Mouse (Mus musculus): ENCODE results near the gene Itgb6. TPM values are rescaled to one million over a fixed set of nuclear protein-coding genes. Genes with fewer than 3 reads are reported as not detected.

The Itgb6 gene
- polyA plus RNA-seq, 1 experiment from 2014 or later, result 2.5 TPM

DNA sequence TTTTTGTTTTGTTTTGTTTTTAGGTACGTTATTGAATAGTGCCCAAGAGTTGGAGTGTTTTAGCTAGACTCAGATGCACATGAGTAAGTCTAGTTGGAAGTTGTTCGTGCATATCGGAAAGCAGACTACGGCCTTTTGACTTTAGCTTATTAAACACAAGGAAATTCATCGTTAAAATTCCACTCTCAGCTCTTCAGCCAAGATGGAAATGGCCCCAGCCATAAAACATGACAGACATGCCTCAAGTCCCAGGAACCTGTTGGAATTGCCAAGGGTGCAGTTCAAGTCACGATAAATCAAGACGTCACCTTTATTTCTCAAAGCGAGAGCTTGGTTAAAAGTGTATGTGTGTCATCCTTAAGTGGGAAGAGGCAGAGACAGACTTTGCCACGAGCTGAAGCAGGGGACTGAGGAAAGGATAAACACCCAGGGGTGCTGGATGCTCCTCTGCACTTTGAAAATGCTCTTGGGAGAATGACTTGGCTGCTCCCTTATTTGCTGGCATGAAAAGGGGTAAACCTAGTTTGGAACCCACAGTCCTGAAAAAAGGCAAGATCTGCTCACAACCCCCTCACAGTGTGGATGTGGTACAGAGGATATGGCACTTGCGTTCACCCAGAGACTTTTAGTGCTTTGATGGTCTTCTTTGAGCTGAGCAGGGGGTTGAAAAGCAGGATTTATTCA lies 6.6 kb upstream of the Itgb6 start:
- Histone ChIP-seq H3K9me3 (no peaks in the 10 kb centered on the region), H3K36me3 (no peaks in the 10 kb centered on the region), H3K27me3 (no peaks in the 10 kb centered on the region), H3K4me3 (no peak overlapping the region), H3K27ac (no peak overlapping the region), H3K4me1 (peaks cover 6% of the 10 kb centered on the region; the same call in 1 of the 2 replicates), H3K9ac (no peak overlapping the region), H3K4me2 (replicated peaks) (no peak overlapping the region)
- ATAC-seq (ENCODE audit: insufficient number of reproducible peaks, insufficient read depth, low FRiP score, low TSS enrichment), result no peak
- 71% methylated on average over 10 of the region's 10 CpGs for WGBS

DNA sequence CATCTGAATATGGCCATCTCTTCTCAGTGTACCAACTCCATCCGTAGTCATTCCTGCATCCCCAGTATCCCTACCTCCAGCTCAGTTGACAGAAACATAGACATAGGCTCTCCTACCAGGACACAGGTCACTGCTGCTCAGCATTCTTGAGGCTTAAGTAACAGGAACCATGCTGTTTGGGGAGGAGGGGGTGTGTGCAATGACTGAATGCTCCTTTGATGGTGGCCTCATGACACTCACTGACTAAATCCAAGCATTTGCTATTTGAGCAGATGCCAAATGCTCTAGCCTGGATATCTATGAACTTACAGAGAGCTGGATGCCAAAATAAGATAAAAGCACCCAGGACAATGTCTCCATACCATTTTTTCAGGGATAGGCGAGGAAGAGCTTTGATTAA lies 2.2 kb upstream of the Itgb6 start:
- no peak for ATAC-seq (ENCODE audit: insufficient number of reproducible peaks, insufficient read depth, low FRiP score, low TSS enrichment)
- Histone ChIP-seq H3K36me3 (no peaks in the 10 kb centered on the region), H3K9ac (no peak overlapping the region), H3K4me3 (no peak overlapping the region), H3K27ac (no peak overlapping the region), H3K9me3 (no peaks in the 10 kb centered on the region), H3K27me3 (no peaks in the 10 kb centered on the region), H3K4me2 (replicated peaks) (no peak overlapping the region), H3K4me1 (0 out of 2 replicates have a peak, but pooled peaks cover under 1% of the 10 kb centered on the region)
- WGBS, result 76% methylated on average over 2 of the region's 2 CpGs

DNA sequence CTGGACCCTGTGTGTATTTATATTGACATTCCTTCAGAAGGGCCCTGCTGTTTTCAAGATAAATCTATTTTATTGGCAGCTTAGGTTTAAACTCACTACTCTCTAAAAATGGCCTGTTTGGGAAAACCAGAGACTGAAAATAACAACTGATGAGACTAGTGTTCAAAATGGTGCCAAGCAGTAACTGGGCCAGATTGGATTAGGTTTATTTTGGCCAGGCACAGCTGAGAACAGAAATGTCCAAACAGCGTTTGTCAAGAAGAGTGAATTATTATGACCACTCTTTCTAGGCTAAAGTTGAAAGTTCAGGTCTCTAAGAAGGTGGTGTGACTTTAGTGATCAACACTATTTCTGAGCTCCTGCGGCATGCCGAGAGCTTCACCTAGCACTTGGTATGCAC lies 524 bp upstream of the Itgb6 start:
- no peak overlapping the region for H3K4me3 ChIP-seq
- no peaks in the 10 kb centered on the region for H3K4me1 ChIP-seq
- WGBS, result 88% methylated on average over 3 of the region's 3 CpGs
- no peaks in the 10 kb centered on the region for H3K27me3 ChIP-seq
- no peak overlapping the region for H3K4me2 ChIP-seq (replicated peaks)
- no peaks in the 10 kb centered on the region for H3K36me3 ChIP-seq
- ATAC-seq (ENCODE audit: insufficient number of reproducible peaks, insufficient read depth, low FRiP score, low TSS enrichment), result no peak
- no peak overlapping the region for H3K9ac ChIP-seq
- H3K27ac ChIP-seq, result no peak overlapping the region
- H3K9me3 ChIP-seq, result no peaks in the 10 kb centered on the region

DNA sequence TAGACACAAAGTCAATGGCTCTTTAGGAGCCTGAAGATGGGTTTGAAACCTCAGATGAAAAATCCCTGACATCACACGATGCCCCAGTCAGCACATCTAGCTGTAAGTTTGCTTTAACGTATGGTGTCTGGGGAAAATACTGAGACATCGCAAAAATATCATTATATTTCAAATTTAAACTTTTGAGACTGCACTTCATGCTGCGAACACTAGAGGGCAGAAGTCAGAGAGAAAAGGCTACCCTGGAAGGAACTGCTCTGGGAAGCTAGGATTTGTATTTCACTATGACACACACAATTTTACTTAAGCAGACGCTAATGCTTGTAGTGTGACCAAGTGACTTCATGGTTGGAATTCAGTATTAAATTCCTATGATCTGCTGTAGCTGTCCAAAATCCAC lies 1.5 kb downstream of the Itgb6 start:
- Histone ChIP-seq H3K27ac (no peak overlapping the region), H3K27me3 (no peaks in the 10 kb centered on the region), H3K4me3 (no peak overlapping the region), H3K36me3 (no peaks in the 10 kb centered on the region), H3K9ac (no peak overlapping the region), H3K4me2 (replicated peaks) (no peak overlapping the region), H3K9me3 (no peaks in the 10 kb centered on the region), H3K4me1 (0 out of 2 replicates have a peak, but pooled peaks cover under 1% of the 10 kb centered on the region)
- WGBS, result 27% methylated on average over 5 of the region's 5 CpGs
- ATAC-seq (ENCODE audit: insufficient number of reproducible peaks, insufficient read depth, low FRiP score, low TSS enrichment), result no peak

DNA sequence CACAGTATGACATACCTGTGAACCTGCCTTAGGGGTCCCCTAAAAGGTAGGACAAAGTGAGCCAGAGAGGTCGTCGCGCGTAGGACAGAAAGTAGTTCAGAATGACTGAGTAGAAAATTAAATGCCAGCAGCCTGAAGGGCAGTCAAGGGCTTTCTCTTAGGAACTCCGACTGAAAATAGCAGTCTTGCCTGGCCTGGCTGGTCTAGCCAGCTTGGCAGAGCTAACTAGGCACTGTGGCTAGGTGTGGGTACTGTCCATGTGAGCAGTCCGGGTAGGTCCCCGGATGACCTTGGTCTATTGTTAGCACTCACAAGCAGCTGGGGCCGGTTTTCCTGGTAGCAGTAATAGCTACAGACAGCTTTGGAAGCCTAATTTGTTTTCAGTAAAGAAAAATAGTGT lies 2.2 kb downstream of the Itgb6 start:
- no peak overlapping the region for H3K27ac ChIP-seq
- peaks cover 8% of the 10 kb centered on the region; the same call in 1 of the 2 replicates for H3K4me1 ChIP-seq
- no peak overlapping the region for H3K4me3 ChIP-seq
- H3K27me3 ChIP-seq, result no peaks in the 10 kb centered on the region
- H3K36me3 ChIP-seq, result no peaks in the 10 kb centered on the region
- ATAC-seq (ENCODE audit: insufficient number of reproducible peaks, insufficient read depth, low FRiP score, low TSS enrichment), result no peak
- 69% methylated on average over 8 of the region's 8 CpGs for WGBS
- H3K9me3 ChIP-seq, result no peaks in the 10 kb centered on the region
- no peak overlapping the region for H3K4me2 ChIP-seq (replicated peaks)
- H3K9ac ChIP-seq, result no peak overlapping the region

DNA sequence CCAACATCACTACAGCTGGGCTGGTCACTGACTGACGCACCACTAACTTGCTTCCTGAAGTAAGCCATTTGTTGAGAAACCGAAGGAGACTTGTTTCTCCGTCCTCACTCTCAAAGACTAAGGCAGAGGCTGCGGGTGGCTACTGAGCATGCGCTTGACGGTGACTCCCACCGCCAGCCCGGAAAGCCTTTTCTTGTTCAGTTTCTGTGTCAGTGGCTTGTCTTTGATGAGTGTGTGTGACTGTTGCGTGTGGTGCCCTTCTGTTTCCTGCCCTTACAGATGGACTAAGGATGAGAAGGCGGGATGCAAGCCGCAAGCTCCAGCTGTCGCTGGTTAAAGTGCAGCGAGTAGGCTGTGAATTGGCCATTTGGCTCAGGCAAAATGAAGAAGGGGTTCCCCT lies 5.1 kb downstream of the Itgb6 start:
- Histone ChIP-seq H3K27ac (no peak overlapping the region), H3K9me3 (no peaks in the 10 kb centered on the region), H3K4me2 (replicated peaks) (no peak overlapping the region), H3K36me3 (no peaks in the 10 kb centered on the region), H3K27me3 (no peaks in the 10 kb centered on the region), H3K4me3 (no peak overlapping the region), H3K4me1 (peaks cover 17% of the 10 kb centered on the region), H3K9ac (no peak overlapping the region)
- WGBS, result 73% methylated on average over 13 of the region's 13 CpGs
- no peak for ATAC-seq (ENCODE audit: insufficient number of reproducible peaks, insufficient read depth, low FRiP score, low TSS enrichment)

DNA sequence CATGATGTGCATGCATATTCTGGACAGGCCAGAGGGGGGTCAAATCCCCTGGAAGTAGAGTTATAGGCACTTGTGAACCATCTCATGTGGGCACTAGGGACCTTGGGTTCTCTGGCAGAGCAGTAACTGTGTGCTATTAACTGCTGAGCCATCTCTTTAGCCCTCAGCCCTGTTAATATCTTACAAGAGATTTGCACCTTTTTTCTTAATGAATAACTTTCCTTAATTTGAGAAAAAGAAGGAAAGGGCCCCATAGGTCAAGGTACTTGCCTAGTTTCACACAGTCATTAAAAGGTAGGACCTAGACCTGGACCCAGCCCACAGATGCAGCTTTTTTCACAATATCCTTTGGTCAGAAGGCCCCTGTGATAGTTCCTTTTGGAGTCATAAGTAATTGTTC lies 5.9 kb downstream of the Itgb6 start:
- H3K4me1 ChIP-seq, result peaks cover 17% of the 10 kb centered on the region
- H3K27me3 ChIP-seq, result no peaks in the 10 kb centered on the region
- H3K27ac ChIP-seq, result no peak overlapping the region
- ATAC-seq (ENCODE audit: insufficient number of reproducible peaks, insufficient read depth, low FRiP score, low TSS enrichment), result no peak
- H3K36me3 ChIP-seq, result no peaks in the 10 kb centered on the region
- no peak overlapping the region for H3K4me3 ChIP-seq
- no peak overlapping the region for H3K9ac ChIP-seq
- H3K4me2 ChIP-seq (replicated peaks), result no peak overlapping the region
- no peaks in the 10 kb centered on the region for H3K9me3 ChIP-seq

DNA sequence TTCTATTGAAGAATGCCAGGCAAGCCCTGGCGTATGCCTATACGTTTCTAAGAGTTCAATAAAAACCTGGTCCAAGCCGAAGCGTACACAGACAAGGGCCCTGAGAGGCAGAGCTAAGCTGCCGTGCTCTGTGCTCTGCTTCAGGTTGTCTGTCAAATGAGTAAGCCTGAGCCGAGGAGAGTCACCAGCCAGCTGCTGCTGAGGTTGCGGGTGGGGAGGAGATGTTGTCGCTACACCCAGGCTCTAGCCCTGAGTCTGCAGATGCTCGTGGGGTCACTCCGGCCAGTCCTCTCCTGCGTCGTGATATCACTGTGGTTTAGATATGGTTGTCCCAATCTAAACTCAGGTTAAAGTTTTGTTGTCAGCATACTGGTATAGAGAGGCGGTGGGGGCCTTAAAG lies 6.7 kb downstream of the Itgb6 start:
- ATAC-seq (ENCODE audit: insufficient number of reproducible peaks, insufficient read depth, low FRiP score, low TSS enrichment), result no peak
- no peak overlapping the region for H3K9ac ChIP-seq
- no peak overlapping the region for H3K27ac ChIP-seq
- no peaks in the 10 kb centered on the region for H3K27me3 ChIP-seq
- 70% methylated on average over 13 of the region's 13 CpGs for WGBS
- no peak overlapping the region for H3K4me3 ChIP-seq
- H3K9me3 ChIP-seq, result no peaks in the 10 kb centered on the region
- H3K36me3 ChIP-seq, result no peaks in the 10 kb centered on the region
- H3K4me1 ChIP-seq, result peaks cover 17% of the 10 kb centered on the region
- H3K4me2 ChIP-seq (replicated peaks), result no peak overlapping the region

DNA sequence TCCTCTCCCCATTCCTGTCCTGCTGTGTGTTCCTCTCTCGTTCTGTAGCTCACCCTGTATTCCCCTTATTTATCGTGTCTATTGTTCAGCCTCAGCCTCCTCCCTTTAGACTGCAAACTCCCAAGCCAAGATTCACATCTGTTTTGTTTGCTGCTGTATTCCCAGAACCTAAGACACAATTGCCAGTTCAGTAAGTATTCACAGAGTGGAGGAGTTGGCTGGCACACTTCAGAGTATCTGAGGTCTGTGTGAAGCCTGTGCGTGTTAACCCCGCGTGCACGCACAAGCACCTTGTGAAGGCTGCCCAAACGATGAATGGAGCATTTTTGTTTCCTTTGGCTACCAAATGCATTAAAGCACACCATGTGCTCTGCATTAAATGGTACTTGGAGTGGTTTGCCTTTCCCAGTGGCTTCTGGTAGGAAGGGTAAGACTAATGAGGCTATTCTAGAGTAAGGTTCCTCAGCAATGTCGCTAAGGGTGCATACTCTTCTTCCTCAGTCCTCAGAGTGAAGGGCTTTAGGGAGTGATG lies 7.4 kb downstream of the Itgb6 start:
- Histone ChIP-seq H3K27ac (no peak overlapping the region), H3K4me2 (replicated peaks) (no peak overlapping the region)
- 49% methylated on average over 8 of the region's 8 CpGs for WGBS

DNA sequence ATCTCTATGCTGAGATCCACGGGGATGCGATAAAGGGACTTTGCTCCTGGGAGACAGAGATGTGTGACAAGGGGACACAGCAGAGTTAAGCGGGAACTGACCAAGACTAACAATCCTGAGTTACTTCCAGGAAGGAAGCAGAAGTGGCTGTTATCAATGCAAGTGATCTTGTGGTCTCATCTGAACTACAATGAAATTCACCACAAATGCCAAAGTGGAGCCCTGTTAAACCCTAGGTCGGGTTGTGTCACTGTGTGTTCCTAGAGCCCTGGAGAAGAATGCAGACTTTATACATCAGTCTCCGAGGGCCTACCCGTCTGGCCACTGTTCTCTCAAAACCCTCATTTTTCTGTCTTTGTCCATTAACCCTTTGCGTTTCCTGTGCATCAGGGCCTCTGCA lies 8.0 kb downstream of the Itgb6 start:
- H3K4me2 ChIP-seq (replicated peaks), result no peak overlapping the region
- H3K4me3 ChIP-seq, result no peak overlapping the region
- ATAC-seq (ENCODE audit: insufficient number of reproducible peaks, insufficient read depth, low FRiP score, low TSS enrichment), result no peak
- no peaks in the 10 kb centered on the region for H3K36me3 ChIP-seq
- H3K4me1 ChIP-seq, result peaks cover 17% of the 10 kb centered on the region
- no peaks in the 10 kb centered on the region for H3K27me3 ChIP-seq
- no peak overlapping the region for H3K27ac ChIP-seq
- H3K9me3 ChIP-seq, result no peaks in the 10 kb centered on the region
- no peak overlapping the region for H3K9ac ChIP-seq
- WGBS, result 48% methylated on average over 7 of the region's 7 CpGs

More for the DNA sequence above, 7.4 kb downstream of the Itgb6 start:
- peaks cover 17% of the 10 kb centered on the region for H3K4me1 ChIP-seq
- no peaks in the 10 kb centered on the region for H3K27me3 ChIP-seq
- no peaks in the 10 kb centered on the region for H3K36me3 ChIP-seq
- no peak for ATAC-seq (ENCODE audit: insufficient number of reproducible peaks, insufficient read depth, low FRiP score, low TSS enrichment)
- H3K9me3 ChIP-seq, result no peaks in the 10 kb centered on the region
- no peak overlapping the region for H3K4me3 ChIP-seq
- no peak overlapping the region for H3K9ac ChIP-seq

DNA sequence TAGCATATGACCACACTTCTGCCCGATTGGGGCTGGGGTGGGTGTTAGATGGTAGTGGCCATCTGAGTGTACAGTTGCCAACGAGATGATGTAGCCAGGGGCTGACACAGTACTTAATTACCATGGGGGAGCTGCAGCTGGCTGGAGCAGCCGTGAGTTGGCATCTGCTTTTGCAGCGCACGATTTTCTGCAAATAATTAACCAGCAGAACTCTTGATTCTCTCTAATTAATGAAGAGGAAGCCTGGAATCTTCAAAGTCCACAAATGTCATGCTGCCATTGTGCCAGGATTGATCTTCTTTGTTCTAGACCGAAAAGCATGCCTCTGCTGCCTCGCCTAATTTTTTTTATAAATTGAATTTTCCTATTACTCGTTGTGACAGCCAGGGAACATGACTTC lies 8.6 kb downstream of the Itgb6 start:
- no peaks in the 10 kb centered on the region for H3K9me3 ChIP-seq
- H3K4me3 ChIP-seq, result no peak overlapping the region
- H3K9ac ChIP-seq, result no peak overlapping the region
- no peak overlapping the region for H3K4me2 ChIP-seq (replicated peaks)
- no peaks in the 10 kb centered on the region for H3K36me3 ChIP-seq
- no peaks in the 10 kb centered on the region for H3K27me3 ChIP-seq
- H3K4me1 ChIP-seq, result peaks cover 17% of the 10 kb centered on the region
- no peak for ATAC-seq (ENCODE audit: insufficient number of reproducible peaks, insufficient read depth, low FRiP score, low TSS enrichment)
- WGBS, result 35% methylated on average over 8 of the region's 8 CpGs
- no peak overlapping the region for H3K27ac ChIP-seq

DNA sequence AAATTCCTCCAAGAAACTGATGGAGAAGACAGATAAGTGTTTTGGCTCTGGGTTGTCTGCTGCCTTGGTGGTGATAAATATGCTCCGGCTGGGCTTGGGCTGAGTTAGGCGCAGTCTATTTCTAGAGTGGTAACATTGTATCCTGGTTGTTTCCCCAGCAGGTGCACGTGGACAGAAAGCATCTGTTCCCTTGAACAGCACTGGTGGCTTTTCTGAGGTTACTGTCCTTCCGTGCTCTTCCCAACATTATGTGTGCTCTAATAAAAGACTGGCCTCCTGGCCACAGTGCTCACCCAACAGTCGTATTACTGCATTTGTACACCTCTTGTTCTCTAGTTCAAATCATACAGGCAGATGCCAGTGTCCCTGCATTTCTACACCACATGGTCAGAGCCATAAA lies 9.6 kb downstream of the Itgb6 start:
- H3K9me3 ChIP-seq, result no peaks in the 10 kb centered on the region
- no peak overlapping the region for H3K4me3 ChIP-seq
- H3K27ac ChIP-seq, result no peak overlapping the region
- H3K27me3 ChIP-seq, result no peaks in the 10 kb centered on the region
- peaks cover 17% of the 10 kb centered on the region for H3K4me1 ChIP-seq
- no peak overlapping the region for H3K9ac ChIP-seq
- WGBS, result 85% methylated on average over 5 of the region's 5 CpGs
- no peak for ATAC-seq (ENCODE audit: insufficient number of reproducible peaks, insufficient read depth, low FRiP score, low TSS enrichment)
- no peaks in the 10 kb centered on the region for H3K36me3 ChIP-seq
- no peak overlapping the region for H3K4me2 ChIP-seq (replicated peaks)

Measured in embryonic facial prominence, embryonic 12.5 days (tissue).